Mouse (Mus musculus): ENCODE measurements around the gene Ranbp3. TPM values are rescaled to one million over a fixed set of nuclear protein-coding genes. Genes with fewer than 3 reads are reported as not detected.

Gene Ranbp3
- polyA plus RNA-seq, 1 experiment from 2014 or later: 109 TPM

DNA sequence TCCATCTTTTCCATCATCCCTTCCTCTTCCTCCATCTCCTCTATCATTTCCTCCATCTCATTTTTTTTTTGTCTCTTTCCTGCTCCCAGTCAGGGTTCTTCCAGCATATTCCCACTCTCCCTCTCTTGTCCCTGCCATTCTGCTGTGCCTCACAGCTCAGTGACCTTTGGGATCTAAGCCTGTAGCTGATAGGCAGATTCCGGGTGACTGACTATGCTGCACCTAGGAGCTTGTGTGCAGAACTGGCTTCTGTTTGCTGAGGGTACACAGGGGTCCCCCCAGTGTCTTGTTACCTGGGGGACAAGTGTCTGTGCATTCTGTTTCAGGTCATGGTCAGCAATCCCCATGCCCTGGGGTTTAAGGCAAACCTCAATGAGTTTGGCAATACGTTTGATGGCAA is 18.3 kb upstream of the Ranbp3 start:
- H3K9me3 ChIP-seq: no peaks in the 10 kb centered on the region
- no peak overlapping the region for H3K9ac ChIP-seq
- no peak overlapping the region for H3K4me2 ChIP-seq
- no peak for ATAC-seq (replicated peaks)
- H3K36me3 ChIP-seq (replicated peaks): no peaks in the 10 kb centered on the region
- H3K27me3 ChIP-seq (replicated peaks): no peaks in the 10 kb centered on the region
- no peak overlapping the region for H3K27ac ChIP-seq
- WGBS: 69% methylated on average over 2 of the region's 2 CpGs
- H3K4me3 ChIP-seq: no peak overlapping the region
- no peaks in the 10 kb centered on the region for H3K4me1 ChIP-seq

DNA sequence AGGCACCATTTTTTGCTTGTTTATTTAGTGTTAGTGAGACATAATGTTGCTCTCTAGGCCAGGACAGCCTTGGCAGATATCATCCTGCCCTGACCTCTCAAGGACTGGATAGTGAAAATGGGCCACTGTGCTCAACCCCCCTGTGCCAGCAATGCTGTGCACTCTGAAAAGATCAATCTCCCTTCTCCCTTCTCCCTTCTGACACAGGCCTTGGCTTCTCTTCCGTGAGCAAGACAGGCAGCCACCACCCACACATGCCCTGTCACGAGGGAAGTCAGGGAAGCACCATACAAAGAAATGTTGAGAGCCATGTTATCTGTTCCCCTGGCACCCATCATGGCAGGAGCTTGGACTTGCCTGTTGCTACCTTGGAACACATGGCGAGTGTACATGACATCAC is 17.8 kb upstream of the Ranbp3 start:
- H3K36me3 ChIP-seq (replicated peaks): no peaks in the 10 kb centered on the region
- no peak overlapping the region for H3K9ac ChIP-seq
- no peak overlapping the region for H3K4me2 ChIP-seq
- H3K27ac ChIP-seq: no peak overlapping the region
- no peaks in the 10 kb centered on the region for H3K9me3 ChIP-seq
- H3K4me3 ChIP-seq: no peak overlapping the region
- H3K27me3 ChIP-seq (replicated peaks): no peaks in the 10 kb centered on the region
- H3K4me1 ChIP-seq: no peaks in the 10 kb centered on the region
- 92% methylated on average over 3 of the region's 3 CpGs for WGBS
- no peak for ATAC-seq (replicated peaks)

DNA sequence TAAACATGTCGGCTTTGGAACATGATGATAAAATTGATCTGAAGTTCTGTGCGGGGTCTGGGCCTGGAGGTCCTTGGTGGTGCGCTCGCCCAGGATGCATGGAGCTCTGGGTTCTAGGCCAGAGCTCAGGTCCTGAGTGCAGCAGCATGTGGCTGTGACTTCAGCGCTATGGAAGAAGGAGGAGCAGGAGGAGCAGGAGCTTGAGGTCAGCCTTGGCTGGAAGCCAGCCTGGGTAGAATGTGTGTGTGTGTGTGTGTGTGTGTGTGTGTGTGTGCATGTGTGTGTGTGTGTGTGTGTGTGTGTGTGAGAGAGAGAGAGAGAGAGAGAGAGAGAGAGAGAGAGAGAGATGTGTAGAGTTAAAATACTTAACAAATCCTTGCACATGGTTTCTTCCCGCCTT is 16.9 kb upstream of the Ranbp3 start:
- no peak overlapping the region for H3K9ac ChIP-seq
- no peaks in the 10 kb centered on the region for H3K36me3 ChIP-seq (replicated peaks)
- H3K4me3 ChIP-seq: no peak overlapping the region
- WGBS: 91% methylated on average over 6 of the region's 6 CpGs
- H3K4me2 ChIP-seq: no peak overlapping the region
- no peak for ATAC-seq (replicated peaks)
- no peaks in the 10 kb centered on the region for H3K9me3 ChIP-seq
- H3K27me3 ChIP-seq (replicated peaks): no peaks in the 10 kb centered on the region
- no peaks in the 10 kb centered on the region for H3K4me1 ChIP-seq
- no peak overlapping the region for H3K27ac ChIP-seq

DNA sequence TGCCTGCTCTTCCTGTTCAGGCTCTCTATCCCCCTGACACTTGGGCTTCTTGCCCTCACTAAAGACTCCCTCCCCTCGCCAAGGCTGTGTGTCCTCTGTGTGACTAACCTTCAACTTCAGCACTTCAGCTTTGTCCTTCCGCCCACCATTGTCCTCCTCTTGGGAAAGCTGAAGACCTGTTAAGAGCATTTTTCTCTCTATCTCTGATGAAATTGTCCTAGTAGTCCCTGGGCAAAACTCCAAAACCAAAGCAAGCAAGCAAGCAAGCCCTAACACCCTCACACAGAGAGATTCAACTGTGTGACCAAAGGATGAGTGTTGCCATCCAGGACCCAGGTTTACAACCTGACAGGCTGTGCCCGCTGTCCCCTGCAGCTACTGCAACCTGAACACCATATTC is 9.4 kb upstream of the Ranbp3 start:
- Histone ChIP-seq H3K4me2 (no peak overlapping the region), H3K36me3 (replicated peaks) (no peaks in the 10 kb centered on the region), H3K9me3 (no peaks in the 10 kb centered on the region), H3K27me3 (replicated peaks) (0 out of 2 replicates have a peak, but pooled peaks cover 6% of the 10 kb centered on the region), H3K4me3 (no peak overlapping the region), H3K4me1 (0 out of 2 replicates have a peak, but pooled peaks cover 3% of the 10 kb centered on the region), H3K27ac (no peak overlapping the region), H3K9ac (no peak overlapping the region)
- 60% methylated on average over 3 of the region's 3 CpGs for WGBS
- no peak for ATAC-seq (replicated peaks)

DNA sequence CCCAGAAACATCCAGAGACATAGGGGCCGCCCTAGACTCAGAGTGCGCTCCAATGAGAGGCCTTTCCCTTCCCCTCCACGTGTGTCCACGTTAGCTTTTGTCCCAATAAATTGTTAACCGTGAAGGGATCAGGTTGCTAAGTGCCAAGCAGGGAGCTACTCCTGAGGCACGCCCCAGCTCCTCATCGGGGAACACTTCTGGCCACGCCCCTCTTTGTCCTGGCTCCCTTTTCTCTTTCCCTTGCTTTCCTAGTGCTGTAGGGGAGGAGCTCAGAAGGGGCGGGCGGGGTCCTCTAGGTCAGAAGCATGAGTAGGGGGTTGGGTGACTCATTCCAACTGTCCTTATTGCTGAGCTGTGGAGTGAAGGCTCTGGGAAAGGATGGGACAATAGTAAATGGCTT is 8.8 kb upstream of the Ranbp3 start:
- Histone ChIP-seq H3K27ac (no peak overlapping the region), H3K36me3 (replicated peaks) (no peaks in the 10 kb centered on the region), H3K9me3 (no peaks in the 10 kb centered on the region), H3K27me3 (replicated peaks) (0 out of 2 replicates have a peak, but pooled peaks cover 6% of the 10 kb centered on the region), H3K4me2 (no peak overlapping the region), H3K4me3 (no peak overlapping the region), H3K9ac (no peak overlapping the region), H3K4me1 (0 out of 2 replicates have a peak, but pooled peaks cover 4% of the 10 kb centered on the region)
- no peak for ATAC-seq (replicated peaks)
- 2% methylated on average over 10 of the region's 10 CpGs for WGBS

DNA sequence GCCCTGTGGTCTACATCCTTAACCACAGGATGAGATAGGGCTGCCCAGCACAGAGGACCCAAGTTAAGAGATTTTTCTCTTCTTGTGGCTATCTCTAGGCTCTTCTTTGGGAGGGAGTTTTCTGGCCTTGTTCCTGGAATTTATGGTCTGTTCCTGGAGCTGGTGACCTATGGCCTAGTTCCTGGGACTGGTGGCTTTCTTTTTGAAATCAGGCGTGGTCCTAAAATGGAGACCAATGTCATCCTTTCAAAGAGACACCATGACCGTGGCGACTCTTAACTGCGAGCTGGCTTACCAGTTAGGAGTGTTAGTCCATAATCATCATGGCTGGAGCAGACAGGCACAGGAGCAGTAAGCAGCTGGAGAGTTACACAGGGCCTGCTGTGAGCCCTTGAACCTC is 6.7 kb upstream of the Ranbp3 start:
- no peak overlapping the region for H3K4me3 ChIP-seq
- H3K4me1 ChIP-seq: 0 out of 2 replicates have a peak, but pooled peaks cover 4% of the 10 kb centered on the region
- 91% methylated on average over 4 of the region's 4 CpGs for WGBS
- ATAC-seq (replicated peaks): no peak
- no peaks in the 10 kb centered on the region for H3K9me3 ChIP-seq
- no peak overlapping the region for H3K9ac ChIP-seq
- no peak overlapping the region for H3K27ac ChIP-seq
- no peaks in the 10 kb centered on the region for H3K36me3 ChIP-seq (replicated peaks)
- 0 out of 2 replicates have a peak, but pooled peaks cover 6% of the 10 kb centered on the region for H3K27me3 ChIP-seq (replicated peaks)
- no peak overlapping the region for H3K4me2 ChIP-seq

DNA sequence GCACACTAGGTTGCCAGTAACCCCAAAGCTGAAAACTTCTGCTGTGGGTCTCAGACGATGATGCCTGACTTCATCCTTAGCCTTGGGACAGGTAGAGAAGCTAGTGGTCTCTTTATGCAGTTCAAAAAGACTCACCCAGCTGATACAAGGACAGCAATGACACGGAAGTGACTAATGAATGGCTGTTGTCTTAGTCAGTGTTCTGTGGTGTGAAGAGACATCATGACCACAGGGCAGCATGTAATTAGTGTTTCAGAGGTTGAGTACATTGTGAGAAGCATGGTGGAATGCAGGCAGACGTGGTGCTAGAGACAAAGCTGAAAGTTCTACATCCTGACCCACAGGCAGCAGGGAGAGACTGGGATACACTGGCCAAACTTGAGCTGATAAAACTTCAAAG is 5.5 kb upstream of the Ranbp3 start:
- no peak overlapping the region for H3K4me2 ChIP-seq
- ATAC-seq (replicated peaks): no peak
- H3K36me3 ChIP-seq (replicated peaks): no peaks in the 10 kb centered on the region
- H3K27ac ChIP-seq: no peak overlapping the region
- H3K9me3 ChIP-seq: no peaks in the 10 kb centered on the region
- H3K27me3 ChIP-seq (replicated peaks): 0 out of 2 replicates have a peak, but pooled peaks cover 6% of the 10 kb centered on the region
- H3K4me1 ChIP-seq: peaks cover 7% of the 10 kb centered on the region
- H3K4me3 ChIP-seq: no peak overlapping the region
- 80% methylated on average over 3 of the region's 3 CpGs for WGBS
- no peak overlapping the region for H3K9ac ChIP-seq

DNA sequence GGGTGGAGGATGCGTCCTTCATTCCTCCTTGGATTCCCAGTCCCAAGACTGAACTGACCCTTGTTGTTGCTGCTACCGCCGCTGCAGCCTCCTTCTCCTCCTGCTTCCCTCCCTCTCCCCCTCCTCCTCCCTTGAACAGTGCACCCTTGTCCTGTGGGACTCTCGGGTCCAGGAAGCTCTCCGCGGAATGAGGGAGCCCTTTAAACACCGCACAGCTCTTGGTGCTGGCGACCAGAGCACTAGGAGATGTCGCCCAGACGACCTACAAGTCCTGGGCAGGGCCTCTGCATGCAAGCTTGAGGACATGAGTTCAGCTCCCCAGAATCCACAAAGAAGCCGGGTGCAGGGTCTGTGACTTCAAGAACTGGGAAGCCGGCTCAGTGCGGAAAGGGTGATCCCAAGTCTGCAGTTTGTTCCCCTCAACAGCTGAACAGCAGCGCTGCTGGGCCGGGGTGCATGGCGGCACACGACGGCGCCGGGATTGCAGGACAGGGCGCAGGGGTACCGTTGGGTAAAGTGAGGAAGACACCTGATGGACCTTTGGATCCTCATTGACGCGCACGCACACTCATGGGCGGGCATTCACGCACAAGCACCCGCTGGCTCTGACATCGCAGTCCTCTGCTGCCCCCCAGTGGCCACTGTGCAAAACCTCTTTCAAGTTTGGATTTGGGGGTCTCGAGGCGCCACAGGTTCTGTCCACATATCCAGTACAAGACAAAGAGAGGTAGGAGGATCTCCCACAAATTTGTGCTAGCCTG is 4.5 kb upstream of the Ranbp3 start:
- no peaks in the 10 kb centered on the region for H3K36me3 ChIP-seq (replicated peaks)
- H3K4me2 ChIP-seq: peak overlapping the region; percentile 87
- H3K27ac ChIP-seq: no peak overlapping the region
- 4% methylated on average over 31 of the region's 31 CpGs for WGBS
- peak overlapping the region; percentile 41 for H3K4me3 ChIP-seq
- peak; percentile 18 for ATAC-seq (replicated peaks)
- H3K27me3 ChIP-seq (replicated peaks): 0 out of 2 replicates have a peak, but pooled peaks cover 6% of the 10 kb centered on the region
- H3K9ac ChIP-seq: peak overlapping the region; percentile 51; the same call in 1 of the 2 replicates
- H3K9me3 ChIP-seq: no peaks in the 10 kb centered on the region
- peaks cover 7% of the 10 kb centered on the region for H3K4me1 ChIP-seq

DNA sequence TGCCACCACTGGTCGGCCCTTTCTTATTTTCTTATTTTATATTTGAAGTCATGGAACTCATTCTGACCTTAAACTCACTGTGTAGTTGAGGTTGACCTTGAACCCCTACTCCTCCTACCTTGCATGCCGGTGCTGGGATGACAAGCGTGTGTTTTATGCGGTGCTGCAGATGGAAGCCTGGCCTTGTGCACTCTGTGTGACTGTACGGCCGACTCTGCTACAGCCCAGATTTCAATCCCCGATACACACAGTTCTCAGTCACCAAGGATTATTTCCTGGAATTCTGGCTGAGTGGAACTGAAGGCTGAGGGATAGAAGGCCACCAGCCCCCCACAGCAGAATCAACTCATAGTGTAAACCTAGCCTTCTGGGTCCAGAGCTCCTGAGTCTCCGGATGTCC is 3.3 kb upstream of the Ranbp3 start:
- peaks cover 17% of the 10 kb centered on the region for H3K4me1 ChIP-seq
- H3K27me3 ChIP-seq (replicated peaks): 0 out of 2 replicates have a peak, but pooled peaks cover 6% of the 10 kb centered on the region
- H3K9me3 ChIP-seq: no peaks in the 10 kb centered on the region
- 89% methylated on average over 8 of the region's 8 CpGs for WGBS
- H3K27ac ChIP-seq: no peak overlapping the region
- no peak overlapping the region for H3K4me2 ChIP-seq
- no peak for ATAC-seq (replicated peaks)
- H3K4me3 ChIP-seq: no peak overlapping the region
- no peaks in the 10 kb centered on the region for H3K36me3 ChIP-seq (replicated peaks)
- H3K9ac ChIP-seq: no peak overlapping the region

DNA sequence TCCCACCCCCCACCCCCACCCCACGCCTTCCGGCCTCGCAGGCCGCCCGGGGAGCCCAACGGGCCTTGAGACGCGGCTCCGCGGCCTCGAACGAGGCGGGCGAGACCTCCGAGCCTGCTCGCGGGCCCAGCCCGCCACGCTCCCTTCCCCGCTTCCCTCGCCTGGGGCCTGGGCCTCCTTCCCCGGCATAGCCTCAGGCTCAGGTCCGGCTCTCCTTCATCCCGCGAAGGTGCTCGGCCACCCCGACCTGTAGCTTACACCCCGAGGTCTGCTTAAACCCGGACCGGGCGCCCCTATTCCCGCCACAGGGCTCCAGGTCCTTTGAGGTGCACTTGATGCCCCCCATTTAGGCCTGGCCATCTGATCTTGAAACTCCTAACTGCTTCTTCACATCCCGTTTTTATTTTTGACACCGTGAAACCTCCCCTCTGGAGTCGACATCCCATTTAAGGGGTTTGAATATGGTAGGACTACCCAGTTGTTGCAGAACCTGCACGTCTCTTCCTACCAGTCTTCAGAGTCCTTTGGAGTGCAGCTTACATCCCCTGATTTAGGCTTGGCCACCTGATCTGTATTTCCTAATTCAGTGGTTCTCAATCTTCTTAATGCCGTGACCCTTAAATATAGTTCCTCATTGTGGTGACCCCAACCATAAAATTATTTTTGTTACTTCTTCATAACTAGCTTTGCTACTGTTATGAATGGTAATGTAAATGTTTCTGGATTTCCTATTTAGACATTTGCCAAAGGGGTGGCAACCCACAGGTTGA is 738 bp downstream of the Ranbp3 start:
- peak overlapping the region; percentile 96 for H3K9ac ChIP-seq
- H3K9me3 ChIP-seq: no peaks in the 10 kb centered on the region
- peak overlapping the region; percentile 80 for H3K4me2 ChIP-seq
- H3K27me3 ChIP-seq (replicated peaks): no peaks in the 10 kb centered on the region
- peak; percentile 28; the same call in 1 of the 2 replicates for ATAC-seq (replicated peaks)
- H3K27ac ChIP-seq: peak overlapping the region; percentile 83
- peaks cover 42% of the 10 kb centered on the region for H3K4me1 ChIP-seq
- H3K36me3 ChIP-seq (replicated peaks): no peaks in the 10 kb centered on the region; the same call in 1 of the 2 replicates
- WGBS: 1% methylated on average over 37 of the region's 37 CpGs
- H3K4me3 ChIP-seq: peak overlapping the region; percentile 96

DNA sequence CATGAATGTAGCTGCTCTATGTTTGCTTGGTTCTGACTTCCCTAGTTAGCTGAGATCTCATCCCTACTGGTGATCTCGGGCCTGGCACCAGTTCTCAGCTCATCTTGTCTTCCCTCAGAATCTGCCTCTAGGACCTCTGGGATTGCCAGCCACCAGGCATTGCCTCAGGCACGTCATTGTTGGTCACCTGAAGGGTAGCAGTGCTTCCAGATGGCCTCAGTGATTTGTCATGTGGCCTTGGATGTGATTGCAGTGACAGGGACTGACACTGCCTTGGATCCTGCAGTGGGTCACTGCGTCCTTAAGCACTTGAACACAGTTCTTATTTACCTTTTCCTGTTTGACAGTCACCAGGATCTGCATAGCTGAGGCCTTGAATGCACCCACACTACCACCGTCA is 8.7 kb downstream of the Ranbp3 start:
- H3K9me3 ChIP-seq: no peaks in the 10 kb centered on the region
- no peak overlapping the region for H3K4me2 ChIP-seq
- WGBS: 88% methylated on average over 4 of the region's 4 CpGs
- peaks cover 18% of the 10 kb centered on the region for H3K4me1 ChIP-seq
- no peak for ATAC-seq (replicated peaks)
- no peak overlapping the region for H3K27ac ChIP-seq
- no peaks in the 10 kb centered on the region for H3K27me3 ChIP-seq (replicated peaks)
- no peak overlapping the region for H3K4me3 ChIP-seq
- H3K9ac ChIP-seq: no peak overlapping the region
- H3K36me3 ChIP-seq (replicated peaks): peaks cover 12% of the 10 kb centered on the region

DNA sequence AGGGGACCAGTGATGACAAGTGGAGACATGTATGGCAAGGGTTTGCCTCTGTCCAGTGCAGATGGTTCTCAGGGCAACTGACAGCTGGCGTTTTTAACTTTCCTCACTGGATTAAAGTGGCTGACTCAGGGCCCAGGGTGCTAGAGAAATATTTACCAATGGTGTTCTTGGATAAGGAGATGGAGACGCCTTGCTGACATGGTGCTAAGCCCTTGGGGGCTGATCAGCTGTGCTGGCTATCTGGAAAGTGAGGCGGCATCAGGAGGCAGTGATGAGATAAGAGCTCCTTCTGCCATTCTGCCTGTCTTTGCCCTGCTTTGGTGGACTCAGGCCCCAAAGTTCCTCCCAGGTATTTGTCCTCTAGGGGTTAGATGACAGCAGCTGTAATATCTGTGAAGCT is 9.8 kb downstream of the Ranbp3 start:
- Histone ChIP-seq H3K4me3 (no peak overlapping the region), H3K27ac (no peak overlapping the region), H3K36me3 (replicated peaks) (peaks cover 21% of the 10 kb centered on the region), H3K27me3 (replicated peaks) (no peaks in the 10 kb centered on the region), H3K4me1 (peaks cover 8% of the 10 kb centered on the region; the same call in 1 of the 2 replicates), H3K9me3 (no peaks in the 10 kb centered on the region), H3K9ac (no peak overlapping the region), H3K4me2 (no peak overlapping the region)
- 78% methylated on average over 3 of the region's 3 CpGs for WGBS
- ATAC-seq (replicated peaks): no peak
